Mouse (Mus musculus): Measurements from ENCODE around the gene Slc35f1. TPM values are rescaled to one million over a fixed set of nuclear protein-coding genes. Genes with fewer than 3 reads are reported as not detected.
"Not testable (repeated sequence)": the region's sequence is repeated elsewhere in the genome, so short reads cannot be mapped to it uniquely, and the experiment has no call there.

Slc35f1 gene
- polyA plus RNA-seq, 1 experiment, result 16.3 TPM

GRCm38 (mm10) chr10:52851994-52852393, 161.7 kb downstream of the Slc35f1 start:
- no peak overlapping the region for H3K27ac ChIP-seq (ENCODE audit: insufficient read depth, low read length)
- no peak overlapping the region for H3K4me3 ChIP-seq (replicated peaks; ENCODE audit: insufficient read depth, low read depth, low read length)
- TF ChIP-seq CTCF (IDR thresholded peaks at IDR 0.05; ENCODE audit: borderline replicate concordance, insufficient read depth, low read depth, low read length) (no peak), POLR2A (IDR thresholded peaks at IDR 0.05; ENCODE audit: borderline replicate concordance, insufficient read depth, low read length) (no peak)
- no peaks in the 10 kb centered on the region for H3K27me3 ChIP-seq (ENCODE audit: control insufficient read depth, insufficient read depth, low read length)
- DNase-seq, result no peak
- H3K4me1 ChIP-seq (ENCODE audit: control insufficient read depth, insufficient read depth, low read length), result no peaks in the 10 kb centered on the region

GRCm38 (mm10) chr10:52860851-52861250, 170.5 kb downstream of the Slc35f1 start:
- Histone ChIP-seq H3K27me3 (ENCODE audit: control insufficient read depth, insufficient read depth, low read length) (no peaks in the 10 kb centered on the region), H3K27ac (ENCODE audit: insufficient read depth, low read length) (no peak overlapping the region), H3K4me3 (replicated peaks; ENCODE audit: insufficient read depth, low read depth, low read length) (no peak overlapping the region), H3K4me1 (ENCODE audit: control insufficient read depth, insufficient read depth, low read length) (no peaks in the 10 kb centered on the region)
- WGBS, result 85% methylated on average over 2 of the region's 2 CpGs
- no peak for DNase-seq
- TF ChIP-seq CTCF (IDR thresholded peaks at IDR 0.05; ENCODE audit: borderline replicate concordance, insufficient read depth, low read depth, low read length) (no peak), POLR2A (IDR thresholded peaks at IDR 0.05; ENCODE audit: borderline replicate concordance, insufficient read depth, low read length) (no peak)

- DNase-seq, result no peak
Observed at GRCm38 (mm10) chr10:52864936-52865335, 174.6 kb downstream of the Slc35f1 start.

GRCm38 (mm10) chr10:52871110-52871509, 180.8 kb downstream of the Slc35f1 start:
- TF ChIP-seq CTCF (IDR thresholded peaks at IDR 0.05; ENCODE audit: borderline replicate concordance, insufficient read depth, low read depth, low read length), result no peak
- TF ChIP-seq POLR2A (IDR thresholded peaks at IDR 0.05; ENCODE audit: borderline replicate concordance, insufficient read depth, low read length), result no peak
- H3K4me3 ChIP-seq (replicated peaks; ENCODE audit: insufficient read depth, low read depth, low read length), result no peak overlapping the region
- H3K4me1 ChIP-seq (ENCODE audit: control insufficient read depth, insufficient read depth, low read length), result no peaks in the 10 kb centered on the region
- DNase-seq, result no peak
- no peaks in the 10 kb centered on the region; the same call in 1 of the 2 replicates for H3K27me3 ChIP-seq (ENCODE audit: control insufficient read depth, insufficient read depth, low read length)
- H3K27ac ChIP-seq (ENCODE audit: insufficient read depth, low read length), result no peak overlapping the region

More at GRCm38 (mm10) chr10:52864936-52865335, 174.6 kb downstream of the Slc35f1 start:
- Histone ChIP-seq H3K4me1 (ENCODE audit: control insufficient read depth, insufficient read depth, low read length) (no peaks in the 10 kb centered on the region), H3K27ac (ENCODE audit: insufficient read depth, low read length) (no peak overlapping the region), H3K4me3 (replicated peaks; ENCODE audit: insufficient read depth, low read depth, low read length) (no peak overlapping the region), H3K27me3 (ENCODE audit: control insufficient read depth, insufficient read depth, low read length) (no peaks in the 10 kb centered on the region; the same call in 1 of the 2 replicates)
- WGBS, result 69% methylated on average over 5 of the region's 5 CpGs
- no peak for TF ChIP-seq CTCF (IDR thresholded peaks at IDR 0.05; ENCODE audit: borderline replicate concordance, insufficient read depth, low read depth, low read length)
- no peak for TF ChIP-seq POLR2A (IDR thresholded peaks at IDR 0.05; ENCODE audit: borderline replicate concordance, insufficient read depth, low read length)

- Histone ChIP-seq H3K27ac (ENCODE audit: insufficient read depth, low read length) (no peak overlapping the region), H3K4me3 (replicated peaks; ENCODE audit: insufficient read depth, low read depth, low read length) (no peak overlapping the region), H3K27me3 (ENCODE audit: control insufficient read depth, insufficient read depth, low read length) (no peaks in the 10 kb centered on the region), H3K4me1 (ENCODE audit: control insufficient read depth, insufficient read depth, low read length) (no peaks in the 10 kb centered on the region)
- TF ChIP-seq CTCF (IDR thresholded peaks at IDR 0.05; ENCODE audit: borderline replicate concordance, insufficient read depth, low read depth, low read length) (no peak), POLR2A (IDR thresholded peaks at IDR 0.05; ENCODE audit: borderline replicate concordance, insufficient read depth, low read length) (no peak)
- no peak for DNase-seq
- WGBS, result 73% methylated on average over 9 of the region's 9 CpGs
Observed at GRCm38 (mm10) chr10:52874133-52874532, 183.8 kb downstream of the Slc35f1 start.

GRCm38 (mm10) chr10:52874712-52875111, 184.4 kb downstream of the Slc35f1 start:
- H3K27ac ChIP-seq (ENCODE audit: insufficient read depth, low read length), result no peak overlapping the region
- no peak for TF ChIP-seq POLR2A (IDR thresholded peaks at IDR 0.05; ENCODE audit: borderline replicate concordance, insufficient read depth, low read length)
- TF ChIP-seq CTCF (IDR thresholded peaks at IDR 0.05; ENCODE audit: borderline replicate concordance, insufficient read depth, low read depth, low read length), result no peak
- no peak overlapping the region for H3K4me3 ChIP-seq (replicated peaks; ENCODE audit: insufficient read depth, low read depth, low read length)
- DNase-seq, result no peak
- H3K4me1 ChIP-seq (ENCODE audit: control insufficient read depth, insufficient read depth, low read length), result no peaks in the 10 kb centered on the region
- no peaks in the 10 kb centered on the region for H3K27me3 ChIP-seq (ENCODE audit: control insufficient read depth, insufficient read depth, low read length)

GRCm38 (mm10) chr10:52877263-52878021, 187.1 kb downstream of the Slc35f1 start:
- Histone ChIP-seq H3K4me1 (ENCODE audit: control insufficient read depth, insufficient read depth, low read length) (no peaks in the 10 kb centered on the region), H3K27me3 (ENCODE audit: control insufficient read depth, insufficient read depth, low read length) (no peaks in the 10 kb centered on the region), H3K4me3 (replicated peaks; ENCODE audit: insufficient read depth, low read depth, low read length) (no peak overlapping the region), H3K27ac (ENCODE audit: insufficient read depth, low read length) (no peak overlapping the region)
- TF ChIP-seq CTCF (IDR thresholded peaks at IDR 0.05; ENCODE audit: borderline replicate concordance, insufficient read depth, low read depth, low read length), result no peak
- no peak for TF ChIP-seq POLR2A (IDR thresholded peaks at IDR 0.05; ENCODE audit: borderline replicate concordance, insufficient read depth, low read length)
- WGBS, result 49% methylated on average over 6 of the region's 6 CpGs
- DNase-seq, result no peak

- DNase-seq, result no peak
- Histone ChIP-seq H3K4me1 (ENCODE audit: control insufficient read depth, insufficient read depth, low read length) (no peaks in the 10 kb centered on the region), H3K27ac (ENCODE audit: insufficient read depth, low read length) (no peak overlapping the region), H3K4me3 (replicated peaks; ENCODE audit: insufficient read depth, low read depth, low read length) (no peak overlapping the region), H3K27me3 (ENCODE audit: control insufficient read depth, insufficient read depth, low read length) (no peaks in the 10 kb centered on the region)
- TF ChIP-seq POLR2A (IDR thresholded peaks at IDR 0.05; ENCODE audit: borderline replicate concordance, insufficient read depth, low read length) (no peak), CTCF (IDR thresholded peaks at IDR 0.05; ENCODE audit: borderline replicate concordance, insufficient read depth, low read depth, low read length) (no peak)
- WGBS, result 35% methylated on average over 4 of the region's 4 CpGs
Observed at GRCm38 (mm10) chr10:52878093-52878801, 187.9 kb downstream of the Slc35f1 start.

- H3K27ac ChIP-seq (ENCODE audit: insufficient read depth, low read length); H3K4me1 ChIP-seq (ENCODE audit: control insufficient read depth, insufficient read depth, low read length); H3K4me3 ChIP-seq (replicated peaks; ENCODE audit: insufficient read depth, low read depth, low read length); H3K27me3 ChIP-seq (ENCODE audit: control insufficient read depth, insufficient read depth, low read length); DNase-seq: not testable (repeated sequence)
Observed at GRCm38 (mm10) chr10:52896724-52897123, 206.4 kb downstream of the Slc35f1 start.

Measured in cerebellum, adult 2 months (tissue).